Mouse (Mus musculus) bone marrow macrophage, adult 2 months (primary cell): ENCODE measurements at regions not wholly inside any gene's neighbourhood (a gene's known extent, or its start where the extent isn't known, plus 50 kb on each side); places are given as distances from the start of the nearest gene placed in this dataset.

ENCODE experiments used
- H3K27ac ChIP-seq: 2 replicates; pipeline ENCODE4 v1.5.1; 2012; ENCODE audit warnings: low read depth, low read length; ENCODE audit not compliant: insufficient read depth
- H3K4me1 ChIP-seq: 2 replicates; pipeline ENCODE4 v1.6.1; 2012; ENCODE audit warnings: low read length; ENCODE audit not compliant: control insufficient read depth, insufficient read depth
- H3K4me3 ChIP-seq: 2 replicates; pipeline ENCODE4 v1.5.1; 2012; ENCODE audit warnings: mild to moderate bottlenecking, low read length, moderate library complexity; ENCODE audit not compliant: insufficient read depth
- CTCF ChIP-seq: IDR thresholded peaks from 2 replicates; pipeline ENCODE4 v1.5.1; 2012; ENCODE audit warnings: low read depth, mild to moderate bottlenecking, low read length, moderate library complexity
- POLR2A ChIP-seq: IDR thresholded peaks from 2 replicates; pipeline ENCODE4 v1.6.1; 2012; ENCODE audit warnings: mild to moderate bottlenecking, low read depth, low read length, borderline replicate concordance

DNA sequence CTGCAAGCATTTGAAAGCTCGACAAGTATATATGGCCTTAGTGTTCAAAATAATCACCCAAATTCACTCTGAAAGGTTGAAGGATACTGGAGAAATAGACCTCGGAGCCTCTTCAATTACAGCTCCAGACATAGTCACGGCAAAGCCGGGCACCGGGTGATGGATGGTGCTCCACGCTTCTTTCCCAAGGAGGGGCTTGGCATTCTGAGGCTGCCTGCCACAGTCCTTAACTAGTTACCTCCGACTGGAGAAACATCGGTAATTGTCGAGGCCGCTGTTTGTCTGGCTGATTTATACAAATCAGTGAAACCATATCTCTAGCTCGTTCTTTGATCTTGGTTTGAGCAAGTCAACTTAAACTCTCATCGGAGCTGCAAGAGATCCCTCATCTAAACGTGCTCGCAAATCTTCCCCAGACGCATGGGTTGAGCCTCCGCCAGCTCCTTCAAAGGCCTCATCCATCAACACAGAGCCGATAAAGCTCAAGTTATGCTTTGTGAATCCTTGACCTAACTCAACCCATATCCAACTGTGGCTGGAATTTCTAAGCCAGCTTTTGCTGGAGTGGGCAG is 145.4 kb upstream of the Stx16 start:
- H3K4me3 ChIP-seq, result no peak overlapping the region
- no peak for TF ChIP-seq CTCF
- TF ChIP-seq POLR2A, result no peak
- H3K4me1 ChIP-seq, result no peaks in the 10 kb centered on the region
- no peak overlapping the region for H3K27ac ChIP-seq

- Histone ChIP-seq H3K4me3 (no peak overlapping the region), H3K4me1 (no peaks in the 10 kb centered on the region), H3K27ac (no peak overlapping the region)
- TF ChIP-seq POLR2A, result no peak
- no peak for TF ChIP-seq CTCF
These were observed 140.4 kb upstream of the Stx16 start for GRCm38 (mm10) chr2:173935706-173936105.

DNA sequence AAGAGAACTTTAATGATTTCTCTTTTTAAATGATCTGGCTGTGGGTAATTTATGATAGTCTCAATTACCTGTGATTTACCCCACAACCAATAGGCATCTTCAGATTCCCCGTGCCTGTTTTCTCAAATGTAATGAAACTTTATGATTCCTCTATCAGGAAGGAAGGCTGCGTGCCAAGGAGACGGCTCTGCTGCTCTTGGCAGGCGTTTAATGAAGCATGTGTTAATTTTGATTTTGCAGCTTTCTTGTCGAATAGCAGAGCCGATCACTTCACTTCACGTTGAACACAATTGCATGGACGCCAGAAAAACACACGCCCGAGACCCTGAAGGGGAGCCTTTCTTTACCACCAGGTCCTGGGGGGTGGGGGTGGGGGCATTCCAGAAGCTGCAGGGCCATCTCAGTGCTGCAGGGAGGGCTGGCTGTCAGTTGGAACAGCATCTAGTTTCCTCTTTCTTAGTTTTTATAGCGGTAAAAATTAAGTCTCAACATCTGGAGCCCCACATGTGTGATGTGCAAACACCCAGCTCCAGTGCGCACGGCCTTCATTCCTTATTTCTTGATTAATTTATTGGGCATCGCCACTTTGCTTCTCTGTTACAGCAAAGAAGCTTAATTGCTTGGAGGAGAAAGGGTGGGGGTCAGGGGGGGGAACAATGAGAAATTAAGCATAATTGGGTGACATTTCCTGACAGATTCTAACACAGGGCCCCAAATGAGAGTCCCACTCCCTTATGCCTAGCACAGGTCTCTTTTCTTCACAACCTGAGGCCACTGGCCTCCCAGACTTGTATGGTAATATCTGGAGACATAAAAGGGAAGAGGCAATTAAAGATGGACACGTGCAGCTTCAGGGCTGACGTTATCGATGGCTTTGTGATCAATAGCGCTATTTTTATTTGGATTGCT is 138.3 kb upstream of the Stx16 start:
- TF ChIP-seq CTCF (no peak), POLR2A (no peak)
- H3K27ac ChIP-seq, result no peak overlapping the region
- H3K4me3 ChIP-seq, result no peak overlapping the region
- H3K4me1 ChIP-seq, result no peaks in the 10 kb centered on the region

DNA sequence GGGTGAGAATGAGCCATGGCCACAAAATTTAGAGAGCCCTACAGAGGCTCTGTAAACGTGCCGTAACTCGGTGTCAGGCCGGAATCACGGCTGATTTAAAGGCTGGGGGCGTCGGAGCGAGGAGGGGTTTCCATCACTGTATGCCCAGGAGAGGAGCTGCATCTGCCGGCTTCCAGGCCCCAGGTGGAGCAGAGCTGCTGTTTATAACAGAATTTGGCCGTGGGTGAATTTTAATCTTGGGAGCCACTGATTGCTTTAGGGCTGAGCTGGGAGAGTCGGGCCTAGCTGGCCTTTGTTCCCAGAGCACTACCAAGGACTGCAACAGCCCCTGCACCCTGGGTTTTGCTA is 137.7 kb upstream of the Stx16 start:
- no peak for TF ChIP-seq CTCF
- TF ChIP-seq POLR2A, result no peak
- no peak overlapping the region for H3K27ac ChIP-seq
- no peaks in the 10 kb centered on the region for H3K4me1 ChIP-seq
- H3K4me3 ChIP-seq, result no peak overlapping the region

GRCm38 (mm10) chr2:173945441-173945840 is 130.7 kb upstream of the Stx16 start:
- Histone ChIP-seq H3K4me1 (no peaks in the 10 kb centered on the region), H3K4me3 (no peak overlapping the region), H3K27ac (no peak overlapping the region)
- TF ChIP-seq POLR2A (no peak), CTCF (no peak)

GRCm38 (mm10) chr2:173948586-173948985 is 127.5 kb upstream of the Stx16 start:
- H3K4me3 ChIP-seq, result no peak overlapping the region
- H3K27ac ChIP-seq, result no peak overlapping the region
- H3K4me1 ChIP-seq, result no peaks in the 10 kb centered on the region
- no peak for TF ChIP-seq CTCF
- no peak for TF ChIP-seq POLR2A

DNA sequence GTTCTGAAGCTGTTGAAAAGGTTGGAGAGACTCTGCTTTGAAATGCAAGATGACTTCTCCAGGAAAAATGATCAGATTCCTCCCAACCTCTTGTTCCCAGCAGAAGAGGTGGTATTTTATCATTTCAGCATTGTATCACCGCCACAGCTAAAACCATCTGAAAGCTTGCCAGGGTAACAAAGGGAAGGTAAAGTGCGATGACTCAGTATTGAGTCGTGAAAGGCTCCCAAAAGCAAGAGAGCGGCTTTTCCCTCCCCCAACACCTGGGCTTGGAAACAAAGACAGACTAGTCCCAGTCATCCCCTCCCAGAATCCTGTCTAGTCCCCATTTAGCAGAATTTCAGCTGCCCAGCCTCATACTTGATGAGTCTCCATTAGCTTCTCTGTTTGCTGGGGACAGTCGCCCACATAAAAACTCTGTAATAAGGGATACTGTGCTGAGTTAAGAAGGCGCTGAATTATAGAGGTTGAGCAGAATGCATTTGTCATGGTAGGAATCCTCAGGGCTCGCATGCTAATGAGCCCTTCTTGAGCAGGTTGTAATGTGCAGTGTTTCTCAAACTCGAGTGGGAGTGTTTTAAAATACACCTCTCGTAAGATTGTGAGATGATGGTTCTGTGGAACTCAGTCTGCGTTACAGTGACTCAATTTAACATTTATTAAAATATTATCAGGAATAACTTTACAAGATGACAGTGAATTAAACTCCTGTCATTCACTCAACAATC is 125.8 kb upstream of the Stx16 start:
- H3K27ac ChIP-seq, result no peak overlapping the region
- TF ChIP-seq POLR2A (no peak), CTCF (no peak)
- no peak overlapping the region for H3K4me3 ChIP-seq

GRCm38 (mm10) chr2:173966111-173966510 is 110.0 kb upstream of the Stx16 start:
- Histone ChIP-seq H3K4me3 (no peak overlapping the region), H3K4me1 (no peaks in the 10 kb centered on the region), H3K27ac (no peak overlapping the region)
- TF ChIP-seq CTCF (no peak), POLR2A (no peak)

More for the DNA sequence above, 125.8 kb upstream of the Stx16 start:
- H3K4me1 ChIP-seq, result no peaks in the 10 kb centered on the region

DNA sequence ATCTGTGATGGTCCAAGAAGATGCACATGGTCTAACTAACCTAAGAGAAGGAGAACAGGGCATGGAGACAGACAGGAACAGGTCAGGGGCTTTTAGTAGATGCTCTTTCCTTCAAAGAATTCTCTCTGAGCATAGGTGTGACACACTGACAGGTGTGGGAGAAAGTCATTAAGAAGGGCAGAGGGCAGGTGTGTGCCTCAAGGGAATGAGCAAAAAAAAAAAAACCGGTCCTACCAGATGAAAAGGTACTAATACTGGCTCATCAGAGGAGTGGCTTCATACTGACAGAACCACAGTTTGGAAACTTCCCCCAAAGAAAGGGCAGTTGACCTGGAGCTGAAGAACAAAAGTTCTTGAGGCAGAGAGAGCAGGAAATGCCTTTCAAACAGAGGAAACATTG is 105.3 kb upstream of the Stx16 start:
- Histone ChIP-seq H3K4me3 (no peak overlapping the region), H3K27ac (no peak overlapping the region), H3K4me1 (no peaks in the 10 kb centered on the region)
- no peak for TF ChIP-seq CTCF
- TF ChIP-seq POLR2A, result no peak

DNA sequence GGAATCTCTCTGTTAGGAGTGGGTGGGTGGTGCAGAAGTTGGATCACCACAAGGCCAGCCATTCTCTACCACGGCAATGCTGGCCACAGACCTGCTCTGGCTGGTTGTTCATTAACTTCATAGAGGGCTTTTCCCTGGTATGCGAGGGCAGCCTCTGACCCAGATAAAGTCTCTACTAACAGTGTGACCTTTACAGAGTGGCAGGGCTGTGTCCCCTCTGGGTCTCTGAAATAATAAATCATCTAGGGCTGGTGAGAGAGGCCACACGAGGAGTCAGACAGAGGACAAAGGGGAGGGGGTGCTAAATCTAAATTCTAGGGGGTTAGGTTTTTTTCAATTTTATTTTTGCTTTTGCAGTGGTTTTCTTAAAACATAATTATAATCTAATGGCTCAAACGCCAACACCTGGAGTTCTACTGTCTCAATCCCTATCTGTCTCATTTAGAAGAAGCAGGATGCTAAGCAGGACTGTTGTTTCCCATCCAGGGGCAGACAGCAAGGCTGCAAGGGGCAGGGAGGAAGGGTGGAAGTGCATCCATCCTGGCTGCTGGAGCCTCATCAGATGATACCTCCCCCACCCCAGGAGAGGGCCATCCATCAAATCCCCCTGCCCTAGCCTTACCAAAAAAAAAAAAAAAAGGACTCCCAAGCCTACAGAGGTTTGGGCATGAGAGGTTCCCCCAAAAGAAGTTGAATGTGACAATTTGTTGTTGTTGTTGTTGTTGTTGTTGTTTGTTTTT is 99.6 kb upstream of the Stx16 start:
- TF ChIP-seq CTCF, result no peak
- no peak for TF ChIP-seq POLR2A
- H3K27ac ChIP-seq, result no peak overlapping the region
- no peak overlapping the region for H3K4me3 ChIP-seq
- no peaks in the 10 kb centered on the region for H3K4me1 ChIP-seq
